Mouse (Mus musculus): ENCODE measurements around the gene Mettl7a1. TPM values are rescaled to one million over a fixed set of nuclear protein-coding genes. Genes with fewer than 3 reads are reported as not detected.
"Not testable (repeated sequence)": the region's sequence is repeated elsewhere in the genome, so short reads cannot be mapped to it uniquely, and the experiment has no call there.

Mettl7a1 gene
- total RNA-seq, 4 experiments from 2014 or later, result 26.4 to 33.2 (median 32.4) TPM

DNA sequence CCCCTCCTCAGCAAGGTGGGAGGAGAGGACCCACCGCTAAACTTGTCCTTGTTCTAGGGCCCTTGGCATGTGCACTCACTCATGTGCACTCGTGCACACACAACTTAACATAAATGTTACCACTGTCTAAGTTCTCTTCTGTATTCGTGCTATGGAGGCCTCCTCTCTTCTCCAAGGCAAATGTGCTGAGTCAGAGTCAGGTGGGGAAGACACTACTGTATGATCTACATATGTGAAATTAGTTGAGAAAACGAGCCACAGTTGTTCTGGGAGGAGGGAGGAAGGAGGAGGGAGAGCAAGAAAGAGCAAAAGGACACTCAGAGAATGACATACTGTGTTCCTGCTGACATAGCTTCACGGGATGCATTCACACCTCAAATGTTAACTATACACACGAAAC lies 3.4 kb upstream of the Mettl7a1 start:
- DNase-seq (ENCODE audit: low spot score in 2 of 2), result no peak

DNA sequence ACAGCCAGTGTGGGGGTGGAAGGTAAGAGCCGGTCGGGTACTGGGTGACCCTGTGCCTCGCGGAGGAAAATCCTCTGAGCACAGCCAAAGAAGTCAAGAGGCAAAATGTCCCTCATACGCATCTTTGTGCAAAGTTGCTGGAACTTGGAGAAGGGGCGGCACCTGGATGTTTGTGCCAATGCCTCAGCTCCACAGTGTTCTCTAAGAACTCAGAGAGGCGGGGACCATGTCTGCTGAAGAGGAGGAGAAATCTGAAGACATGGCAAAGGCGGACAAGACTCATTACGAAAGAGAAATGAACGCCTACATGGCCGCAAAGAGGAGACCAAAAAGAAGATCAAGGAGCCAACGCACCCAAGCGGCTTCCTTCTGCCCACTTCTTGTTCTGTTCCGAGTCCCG lies 2.4 kb upstream of the Mettl7a1 start:
- DNase-seq (ENCODE audit: low spot score in 2 of 2), result no peak

DNA sequence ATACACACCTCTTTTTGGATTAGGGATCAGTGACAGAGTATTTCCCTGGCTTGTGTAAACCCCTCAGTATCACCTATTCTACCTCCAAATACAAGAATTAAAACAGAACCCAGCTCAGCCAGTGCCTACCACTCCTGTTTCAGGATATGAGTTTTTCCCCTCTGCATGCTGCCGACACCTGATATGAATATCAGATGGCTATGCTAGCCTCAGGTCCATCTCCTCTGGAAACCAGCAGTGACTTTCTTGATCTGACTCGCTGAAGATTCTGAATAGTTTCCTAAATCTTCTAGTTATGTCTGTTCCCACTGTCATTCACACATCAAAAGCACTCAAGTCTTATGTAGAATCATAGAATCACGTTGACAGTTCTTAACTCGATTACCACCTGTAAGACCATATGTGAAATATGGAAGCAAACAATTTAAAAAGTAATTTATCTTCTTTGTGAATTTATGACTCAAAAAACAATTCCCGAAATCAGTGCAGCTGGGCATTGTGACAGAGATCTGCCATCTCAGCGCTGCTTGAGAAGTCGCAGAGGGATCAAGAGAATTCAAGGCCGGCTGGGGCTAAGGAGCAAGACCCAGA lies 417 bp upstream of the Mettl7a1 start:
- DNase-seq (ENCODE audit: low spot score in 2 of 2), result peak in 1 of 2 experiments; percentile 17

DNA sequence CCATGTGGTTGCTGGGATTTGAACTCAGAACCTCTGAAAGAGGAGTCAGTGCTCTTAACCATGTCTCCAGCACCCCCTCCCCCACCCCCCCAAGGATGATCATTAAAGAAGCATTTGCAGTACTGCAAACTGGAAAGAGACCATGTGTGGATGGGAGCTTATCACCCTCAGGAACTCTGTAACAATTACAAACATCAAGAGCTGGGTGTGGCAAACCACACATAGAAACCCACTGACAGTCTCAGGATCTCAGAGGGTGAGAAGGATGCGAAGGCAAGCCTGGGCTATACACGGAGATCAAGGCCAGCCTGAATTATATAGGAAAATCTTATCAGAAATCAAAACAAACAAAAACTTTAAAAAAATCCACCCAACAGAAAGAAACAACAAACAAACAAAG lies 2.3 kb downstream of the Mettl7a1 start:
- no peak for DNase-seq (ENCODE audit: low spot score in 2 of 2)

DNA sequence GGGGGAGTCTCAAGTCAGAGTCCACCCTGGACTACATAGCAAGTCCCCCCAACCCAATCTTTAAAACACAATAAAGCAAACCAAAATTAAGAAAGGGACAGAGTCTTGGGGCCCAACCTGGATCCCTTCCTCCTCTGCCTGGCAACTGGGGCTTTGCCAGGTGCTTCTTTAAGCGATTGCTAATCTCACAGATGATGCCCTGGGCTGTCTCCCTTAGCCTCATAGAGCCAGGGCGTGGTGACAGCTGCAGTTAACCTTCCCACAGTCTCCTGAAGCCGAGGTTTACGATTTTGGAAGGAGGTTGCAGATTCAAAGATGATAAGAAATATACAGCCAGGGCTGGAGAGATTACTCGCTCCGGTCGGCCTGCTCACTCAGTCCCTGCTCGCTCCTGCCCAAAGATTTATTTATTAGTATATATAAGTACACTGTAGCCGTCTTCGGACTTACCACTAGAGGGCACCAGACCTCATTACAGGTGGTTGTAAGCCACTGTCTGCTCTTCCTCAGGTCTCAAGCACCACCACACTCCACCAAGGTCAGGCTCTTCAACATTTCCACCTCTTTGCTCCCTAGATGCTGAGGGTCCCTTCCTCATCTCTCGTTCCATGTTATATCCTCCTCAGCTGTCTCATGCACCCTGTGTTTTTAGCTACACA lies 3.6 kb downstream of the Mettl7a1 start:
- not testable (repeated sequence) for DNase-seq (ENCODE audit: low spot score in 2 of 2)

DNA sequence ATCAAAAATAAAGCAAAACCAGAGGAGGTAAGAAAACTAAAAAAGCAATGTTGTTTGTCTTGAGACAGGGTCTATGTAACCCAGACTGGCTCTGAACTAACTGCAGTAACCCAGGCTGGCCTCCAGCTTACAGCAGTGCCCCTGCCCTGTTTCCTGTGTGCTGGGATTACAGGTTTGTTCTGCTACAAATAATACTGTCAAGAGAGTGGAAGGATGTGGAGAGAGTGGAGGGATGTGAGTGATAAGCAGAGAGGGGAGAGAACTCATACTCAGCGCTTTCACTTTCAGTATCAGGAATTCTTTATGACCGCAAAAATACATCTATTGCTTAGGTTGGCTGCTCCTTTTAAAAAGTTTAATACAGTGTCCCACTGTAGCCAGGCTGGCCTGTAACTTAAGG lies 8.4 kb downstream of the Mettl7a1 start:
- no peak for DNase-seq (ENCODE audit: low spot score in 2 of 2)

DNA sequence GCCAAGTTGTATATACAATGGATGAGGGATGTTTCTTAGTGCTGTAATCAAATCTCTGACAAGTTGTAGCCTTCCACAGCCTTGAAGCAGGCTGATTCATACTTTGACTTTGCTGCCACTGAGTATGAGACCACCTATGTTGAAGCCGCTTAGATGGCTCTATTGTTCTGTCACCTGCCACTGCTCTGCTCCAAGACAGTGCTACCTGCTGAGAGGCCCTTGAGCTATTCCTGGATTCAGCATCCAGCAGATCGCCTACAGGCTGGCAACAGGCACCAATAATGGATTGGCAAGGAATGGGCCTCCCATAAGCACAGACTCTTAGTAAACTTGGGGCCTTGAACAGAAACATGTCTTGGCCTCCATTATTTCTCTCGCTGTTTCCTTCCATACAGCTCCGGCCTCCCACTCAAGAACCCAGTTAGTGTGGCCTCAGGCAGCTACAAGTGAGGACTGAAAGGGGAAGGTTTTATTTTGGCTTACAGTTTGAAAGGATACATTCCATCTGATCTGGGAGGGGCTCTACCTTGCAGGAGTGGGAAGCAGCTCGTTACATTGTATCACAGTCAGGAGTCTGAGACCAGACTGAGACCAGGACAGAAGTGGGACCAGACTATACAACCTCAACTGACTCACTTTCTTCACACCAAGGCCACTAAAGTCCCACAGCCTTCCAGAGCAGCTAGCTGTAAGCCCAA lies 10.7 kb downstream of the Mettl7a1 start:
- no peak for DNase-seq (ENCODE audit: low spot score in 2 of 2)

DNA sequence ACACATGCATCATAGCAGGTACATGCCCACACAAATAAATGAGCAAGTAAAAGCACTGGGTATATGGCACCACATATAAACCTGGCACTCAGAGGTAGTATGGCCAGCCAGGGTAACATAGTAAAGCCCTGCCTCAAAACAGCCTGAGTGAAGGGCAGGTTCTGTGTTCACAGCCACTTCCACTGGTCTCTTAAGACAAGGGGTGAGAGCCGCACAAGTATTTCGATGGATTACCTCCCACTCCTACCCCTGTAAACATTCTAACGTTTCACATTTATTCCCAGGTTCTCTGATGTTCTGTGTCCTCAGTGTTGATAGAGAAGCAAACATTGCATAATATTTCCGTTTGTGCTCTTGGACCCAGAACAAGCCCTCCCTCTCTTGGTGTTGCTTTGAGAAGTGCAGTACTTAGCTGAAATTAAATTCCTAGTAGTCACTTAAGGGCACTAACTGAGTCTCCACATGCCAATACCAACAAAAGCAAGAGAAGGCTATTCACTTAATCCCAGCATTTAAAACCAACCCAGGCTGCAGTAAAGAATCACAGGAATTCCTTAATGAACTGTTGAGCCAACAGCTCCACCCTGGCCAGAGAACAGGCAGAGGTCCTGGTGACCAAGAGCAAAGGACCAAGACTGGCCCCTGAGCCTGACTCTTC lies 14.2 kb downstream of the Mettl7a1 start:
- not testable (repeated sequence) for DNase-seq (ENCODE audit: low spot score in 2 of 2)

DNA sequence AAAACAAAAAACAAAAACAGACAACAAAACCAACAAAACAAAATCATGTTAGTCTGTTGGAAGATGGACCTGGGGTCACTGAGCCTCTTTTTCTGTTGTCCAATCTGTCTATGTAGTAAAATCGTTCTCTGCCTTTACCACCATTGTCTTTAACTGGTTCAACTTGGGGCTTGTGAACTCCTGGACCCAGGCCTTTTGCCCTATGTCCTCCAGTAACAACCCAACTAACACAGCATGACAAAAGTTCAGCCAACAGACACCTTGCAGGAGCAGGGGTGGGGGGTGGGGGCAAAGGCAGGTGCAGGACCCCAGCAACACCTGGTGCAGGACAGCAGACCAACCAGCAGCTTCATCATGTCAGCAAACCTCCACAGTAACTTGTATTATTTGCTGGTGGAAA lies 15.9 kb downstream of the Mettl7a1 start:
- DNase-seq (ENCODE audit: low spot score in 2 of 2), result no peak

DNA sequence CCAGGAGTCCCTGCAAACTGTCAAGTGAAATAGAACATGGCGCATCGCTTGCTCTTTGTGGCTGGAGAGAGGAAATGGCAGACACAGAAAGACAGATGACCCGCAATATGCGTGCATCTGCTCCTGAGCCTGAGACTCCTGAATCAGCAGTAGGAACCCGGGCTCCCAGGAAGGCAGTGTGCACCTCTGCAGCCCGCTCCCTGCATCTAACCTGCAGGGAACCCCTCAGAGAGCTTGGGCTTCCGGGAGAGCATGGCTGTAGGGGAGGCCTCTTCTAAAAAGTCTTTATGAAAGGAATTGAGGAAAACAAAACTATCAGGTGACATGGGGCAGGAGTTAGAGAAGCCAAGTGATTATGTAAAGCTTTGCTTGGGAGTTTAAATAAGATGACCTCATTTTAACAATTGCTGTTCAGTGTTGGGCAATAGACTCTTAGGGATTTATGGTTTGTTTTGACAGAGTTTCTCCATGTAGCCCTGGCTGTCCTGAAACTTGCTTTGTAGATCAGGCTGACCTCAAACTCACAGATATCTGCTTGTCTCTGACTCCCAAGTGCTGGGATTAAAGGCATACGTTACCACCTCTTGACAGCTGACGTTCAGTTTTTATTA lies 16.5 kb downstream of the Mettl7a1 start:
- DNase-seq (ENCODE audit: low spot score in 2 of 2), result no peak

DNA sequence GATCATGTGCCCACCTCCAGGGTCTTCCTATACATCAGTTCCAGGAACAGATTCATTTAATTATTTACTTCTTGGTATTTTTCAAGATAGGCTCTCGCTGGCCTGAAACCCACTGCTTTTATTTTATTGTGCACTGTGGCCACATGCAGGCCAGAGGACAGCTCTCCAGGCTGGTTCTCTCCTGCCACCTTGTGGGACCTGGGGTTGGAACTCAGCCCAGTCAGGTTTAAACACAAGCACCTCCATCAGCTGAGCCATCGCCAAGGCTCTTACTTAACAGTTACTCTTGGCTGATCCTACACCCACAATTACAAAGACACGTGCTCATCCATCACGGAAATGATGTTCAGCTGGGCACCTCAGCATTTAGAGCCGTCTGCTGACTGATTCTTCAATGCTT lies 17.2 kb downstream of the Mettl7a1 start:
- no peak for DNase-seq (ENCODE audit: low spot score in 2 of 2)

DNA sequence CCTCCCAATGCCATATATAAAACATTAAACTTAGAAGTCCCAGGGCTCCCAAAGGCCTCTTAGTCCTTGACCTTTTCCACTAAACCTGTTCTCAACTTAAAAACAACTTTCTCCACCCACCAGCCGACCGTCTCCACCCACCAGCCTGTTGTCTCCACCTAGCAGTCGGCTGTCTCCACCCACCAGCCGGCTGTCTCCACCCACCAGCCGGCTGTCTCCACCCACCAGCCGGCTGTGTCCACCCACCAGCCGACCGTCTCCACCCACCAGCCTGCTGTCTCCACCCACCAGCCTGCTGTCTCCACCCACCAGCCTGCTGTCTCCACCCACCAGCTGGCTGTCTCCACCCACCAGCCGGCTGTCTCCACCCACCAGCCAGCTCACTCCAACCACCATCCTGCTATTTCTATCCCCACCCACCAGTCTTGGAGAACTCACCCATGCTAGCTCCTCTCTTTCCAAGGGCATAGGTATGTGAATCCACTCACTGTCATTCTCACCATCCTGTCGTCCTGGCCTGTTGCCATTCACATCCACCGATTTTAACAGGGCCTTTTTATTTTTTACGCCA lies 20.2 kb downstream of the Mettl7a1 start:
- DNase-seq (ENCODE audit: low spot score in 2 of 2), result no peak

DNA sequence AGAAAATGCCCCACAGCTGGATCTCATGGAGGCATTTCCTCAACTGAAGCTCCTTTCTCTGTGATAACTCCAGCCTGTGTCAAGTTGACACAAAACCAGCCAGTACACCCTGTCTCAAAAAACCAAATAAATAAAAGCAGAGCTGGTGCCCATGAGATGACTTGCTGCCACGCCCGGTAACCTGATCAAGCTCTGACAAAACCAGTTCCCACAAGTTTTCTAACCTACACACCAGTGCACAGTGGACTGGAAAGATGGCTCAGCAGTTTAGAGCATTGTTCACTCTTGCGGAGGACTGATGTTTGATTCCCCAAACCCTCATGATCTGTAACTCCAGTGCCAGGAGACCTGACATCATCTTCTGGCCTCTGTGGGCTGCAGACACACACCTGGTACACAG lies 21.3 kb downstream of the Mettl7a1 start:
- DNase-seq (ENCODE audit: low spot score in 2 of 2), result no peak

DNA sequence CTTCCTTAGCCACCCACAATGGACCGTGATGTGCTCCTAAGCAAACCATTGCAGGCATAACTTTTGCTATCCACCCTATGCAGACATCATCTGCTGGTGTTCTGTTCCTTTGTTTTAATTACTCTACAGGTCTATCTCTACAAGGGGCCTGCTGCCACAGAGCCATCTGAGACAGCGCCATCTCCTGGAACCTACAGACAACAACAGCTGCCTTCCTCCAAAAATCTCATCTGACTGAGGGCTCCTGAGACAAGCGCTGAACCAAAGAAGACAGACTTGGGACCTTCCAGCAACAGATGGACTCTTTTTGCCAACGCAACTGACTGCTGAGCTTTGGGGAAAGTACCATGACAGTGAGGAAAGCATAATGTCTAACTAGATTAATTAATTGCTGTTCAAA lies 24.1 kb downstream of the Mettl7a1 start:
- DNase-seq (ENCODE audit: low spot score in 2 of 2), result not testable (repeated sequence)

DNA sequence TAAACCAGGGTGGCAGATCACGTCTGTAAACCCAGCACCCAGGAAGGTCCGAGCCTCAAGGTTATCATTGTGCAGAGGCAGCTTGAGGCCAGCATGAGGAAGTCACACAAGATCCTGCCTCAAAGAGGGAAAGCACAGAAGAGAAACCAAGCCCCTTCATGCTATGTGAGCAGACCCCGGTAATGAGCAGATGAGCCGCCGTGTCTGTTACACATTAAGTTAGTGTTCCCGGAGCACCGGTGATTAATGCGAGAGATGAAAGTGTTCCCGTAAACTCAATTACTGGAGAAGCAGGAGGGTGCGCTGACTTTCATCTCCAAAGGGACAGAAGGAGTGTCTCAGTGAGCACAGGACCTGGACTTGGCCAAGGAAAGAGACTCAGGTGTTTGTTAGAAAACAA lies 25.4 kb downstream of the Mettl7a1 start:
- DNase-seq (ENCODE audit: low spot score in 2 of 2), result not testable (repeated sequence)

DNA sequence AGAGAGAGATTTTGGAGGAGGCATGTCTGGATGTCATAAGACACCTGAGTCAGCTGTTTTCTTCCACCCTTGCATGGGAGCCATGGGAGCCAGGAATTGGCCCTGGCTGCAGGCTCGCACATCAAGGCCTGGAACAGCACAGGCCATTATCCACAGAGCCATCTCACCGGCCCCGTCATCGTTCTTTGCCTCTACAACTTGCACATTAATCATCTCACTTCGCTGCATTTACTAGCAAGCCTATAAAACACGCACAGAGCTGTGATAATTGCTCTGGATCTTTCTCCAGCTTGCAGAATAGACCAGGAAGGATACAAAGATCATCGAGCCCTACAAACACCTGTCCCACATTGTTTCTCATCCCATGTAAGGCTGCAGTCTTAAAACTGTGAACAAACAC lies 26.8 kb downstream of the Mettl7a1 start:
- DNase-seq (ENCODE audit: low spot score in 2 of 2), result no peak

DNA sequence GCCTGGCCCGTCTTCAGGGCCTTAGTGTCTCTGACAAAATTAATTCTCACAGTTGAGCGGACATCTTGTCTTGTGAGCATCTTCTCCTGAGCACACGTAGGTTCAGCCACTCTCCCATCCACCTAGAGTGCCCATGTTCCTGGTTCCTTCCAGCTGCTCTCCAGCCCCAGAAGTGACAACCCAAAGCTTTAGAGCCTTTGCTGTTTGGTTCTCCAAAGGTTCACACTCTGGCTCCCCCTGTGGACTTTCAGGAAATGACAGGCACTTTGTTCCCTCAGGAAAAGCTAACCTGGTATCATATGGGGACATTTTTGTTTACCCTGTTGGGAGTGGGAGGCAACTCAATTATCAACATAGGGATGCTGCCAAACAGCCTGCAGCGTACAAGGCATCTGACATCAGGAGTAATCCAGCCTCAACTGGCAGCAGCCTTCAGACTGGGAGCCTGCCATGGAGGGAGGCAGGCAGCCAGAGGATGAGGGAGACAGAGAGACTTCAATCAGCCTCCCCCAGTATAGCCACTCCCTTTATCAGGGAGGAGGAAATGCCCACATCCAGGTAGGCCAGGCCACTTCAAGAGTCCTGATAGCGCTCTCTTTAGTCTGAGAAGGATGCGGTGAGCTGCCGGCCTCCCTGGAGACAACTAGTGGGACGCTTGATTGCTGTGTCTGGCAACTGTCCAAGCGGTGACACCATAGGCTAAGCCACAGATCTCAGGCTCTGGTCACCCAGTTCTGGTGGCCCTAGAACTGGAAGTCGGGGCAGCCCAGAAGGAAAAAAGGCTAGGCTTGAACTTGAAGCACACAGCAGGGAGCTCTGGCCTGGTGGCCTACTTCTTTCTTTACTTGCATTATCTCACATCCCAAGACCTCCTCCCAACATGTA lies 28.4 kb downstream of the Mettl7a1 start:
- DNase-seq (ENCODE audit: low spot score in 2 of 2), result not testable (repeated sequence)

DNA sequence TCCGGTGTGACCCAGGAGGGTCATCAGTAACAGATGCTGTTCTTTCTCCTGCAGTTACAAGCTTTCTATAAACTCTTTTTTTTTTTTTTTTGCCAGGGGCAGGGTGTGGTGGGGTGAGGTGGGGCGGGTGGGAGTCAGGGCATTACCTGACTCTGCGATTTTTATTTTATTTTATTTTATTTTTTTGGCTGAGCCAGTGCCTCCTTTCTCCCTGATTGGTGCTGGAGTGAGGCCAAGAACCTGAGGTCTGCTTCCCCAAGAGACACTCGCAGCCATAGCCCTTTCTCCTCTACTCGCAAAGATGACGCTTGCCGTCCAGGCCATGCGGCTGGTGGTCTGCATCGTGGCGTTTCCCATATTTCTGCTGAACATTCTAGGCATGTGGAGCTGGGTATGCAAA lies 30.7 kb downstream of the Mettl7a1 start, which contains the start of gene Mettl7a3:
TSS of gene Mettl7a3 (plus strand) at position 301 of the 400 bp plus-strand sequence.
- DNase-seq (ENCODE audit: low spot score in 2 of 2), result no peak

DNA sequence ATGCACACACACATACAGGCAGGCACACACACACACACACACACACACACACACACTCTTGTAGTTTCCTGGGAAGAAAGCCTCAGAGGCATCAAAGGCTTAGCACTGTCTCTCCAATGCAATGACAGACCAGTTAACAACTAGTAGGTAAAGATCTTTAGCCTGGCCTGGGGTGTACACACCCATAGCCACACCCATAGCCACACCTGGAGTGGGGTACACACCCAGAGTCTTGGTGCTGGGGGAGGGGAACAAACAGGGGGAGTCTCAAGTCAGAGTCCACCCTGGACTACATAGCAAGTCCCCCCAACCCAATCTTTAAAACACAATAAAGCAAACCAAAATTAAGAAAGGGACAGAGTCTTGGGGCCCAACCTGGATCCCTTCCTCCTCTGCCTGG lies 33.4 kb downstream of the Mettl7a1 start:
- not testable (repeated sequence) for DNase-seq (ENCODE audit: low spot score in 2 of 2)

DNA sequence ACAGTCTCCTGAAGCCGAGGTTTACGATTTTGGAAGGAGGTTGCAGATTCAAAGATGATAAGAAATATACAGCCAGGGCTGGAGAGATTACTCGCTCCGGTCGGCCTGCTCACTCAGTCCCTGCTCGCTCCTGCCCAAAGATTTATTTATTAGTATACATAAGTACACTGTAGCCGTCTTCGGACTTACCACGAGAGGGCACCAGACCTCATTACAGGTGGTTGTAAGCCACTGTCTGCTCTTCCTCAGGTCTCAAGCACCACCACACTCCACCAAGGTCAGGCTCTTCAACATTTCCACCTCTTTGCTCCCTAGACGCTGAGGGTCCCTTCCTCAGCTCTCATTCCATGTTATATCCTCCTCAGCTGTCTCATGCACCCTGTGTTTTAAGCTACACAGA lies 33.9 kb downstream of the Mettl7a1 start:
- not testable (repeated sequence) for DNase-seq (ENCODE audit: low spot score in 2 of 2)

Data from left cerebral cortex, adult 8-10 months (tissue).